Mouse (Mus musculus) Muller cell, postnatal 12 days (primary cell): ENCODE measurements around the gene Acox3.
A peak's percentile ranks its signal among the peaks of the same experiment; 100 is the strongest.
"Not testable (repeated sequence)": the region's sequence is repeated elsewhere in the genome, so short reads cannot be mapped to it uniquely, and the experiment has no call there.

Experiments
- DNase-seq: peaks from one replicate; pipeline ENCODE4 v3.0.0-alpha.2; 2015; ENCODE audit errors: inconsistent ontology term

The Acox3 gene

DNA sequence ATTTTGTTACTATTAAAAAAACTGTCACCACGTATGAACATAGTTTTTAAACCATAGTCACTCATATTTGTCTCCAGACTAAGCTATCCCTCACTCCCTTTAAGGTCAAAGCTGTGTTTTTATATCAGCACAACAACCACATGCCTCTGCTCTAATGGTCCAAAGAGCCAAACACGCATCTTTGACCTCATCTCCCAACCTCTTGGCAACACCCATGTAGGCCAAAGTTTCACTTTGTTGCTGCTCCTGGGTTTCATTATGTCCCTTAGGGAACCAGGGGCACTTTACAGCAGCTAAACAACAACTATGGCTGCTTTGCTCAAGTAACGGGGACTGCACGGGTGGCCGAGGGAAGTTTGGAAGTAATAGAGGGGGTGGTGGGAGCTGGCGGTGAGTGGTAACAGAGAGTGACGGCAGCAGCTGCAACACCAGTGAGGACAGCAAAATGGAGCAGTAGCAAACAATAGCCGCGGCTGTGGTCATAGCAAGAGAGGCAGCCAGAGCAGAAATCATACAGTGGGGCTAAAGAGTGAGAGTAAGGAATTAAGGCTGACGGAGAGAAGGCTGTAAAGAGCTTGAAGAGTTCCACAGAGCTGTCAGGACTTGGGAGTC lies 6.3 kb upstream of the Acox3 start:
- no peak for DNase-seq

DNA sequence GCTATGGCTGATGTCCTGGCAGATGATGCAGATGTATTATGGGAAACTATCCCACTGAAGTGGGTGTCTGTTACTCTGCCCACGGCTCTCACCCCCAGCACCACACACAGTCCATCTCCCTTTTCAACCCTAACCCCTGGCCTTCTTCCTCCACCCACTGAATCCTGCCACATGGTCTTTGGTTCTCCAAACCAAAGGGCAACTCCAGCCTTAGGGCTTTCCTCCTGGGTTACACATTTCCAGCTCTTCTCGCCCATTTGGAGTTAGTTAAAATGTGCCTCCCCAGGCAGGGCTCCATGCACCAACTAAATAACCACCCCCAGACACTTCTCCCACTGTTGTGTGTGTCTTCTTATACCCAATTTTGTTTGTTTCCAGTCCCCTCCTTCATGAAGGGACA lies 4.4 kb upstream of the Acox3 start:
- no peak for DNase-seq

DNA sequence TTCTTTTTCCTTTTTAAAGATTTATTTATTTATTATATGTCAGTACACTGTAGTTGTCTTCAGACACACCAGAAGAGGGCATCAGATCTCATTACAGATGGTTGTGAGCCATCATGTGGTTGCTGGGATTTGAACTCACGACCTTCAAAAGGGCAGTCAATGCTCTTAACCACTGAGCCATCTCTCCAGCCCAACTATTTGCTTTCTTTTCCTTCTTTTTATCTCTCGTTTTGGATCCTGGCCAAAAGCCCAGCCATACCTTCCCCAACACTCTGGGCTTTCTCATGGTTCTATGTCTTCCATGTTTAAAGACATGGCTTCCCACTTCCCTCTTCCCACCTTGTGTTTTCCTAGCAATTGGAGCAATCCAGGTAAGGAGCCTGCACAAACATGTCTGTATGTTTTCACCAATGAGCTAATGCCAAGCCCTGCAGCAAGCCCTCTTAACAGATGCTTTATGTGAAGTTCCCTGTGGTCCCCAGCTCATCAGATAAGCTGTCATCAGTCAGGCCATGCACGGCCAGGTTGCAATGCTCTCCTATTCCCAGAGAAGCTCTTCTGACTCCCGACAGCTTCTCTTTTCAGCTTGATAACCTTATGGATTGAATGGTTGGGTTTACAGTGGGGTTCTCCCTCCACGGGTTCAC lies 3.5 kb upstream of the Acox3 start:
- DNase-seq: no peak

DNA sequence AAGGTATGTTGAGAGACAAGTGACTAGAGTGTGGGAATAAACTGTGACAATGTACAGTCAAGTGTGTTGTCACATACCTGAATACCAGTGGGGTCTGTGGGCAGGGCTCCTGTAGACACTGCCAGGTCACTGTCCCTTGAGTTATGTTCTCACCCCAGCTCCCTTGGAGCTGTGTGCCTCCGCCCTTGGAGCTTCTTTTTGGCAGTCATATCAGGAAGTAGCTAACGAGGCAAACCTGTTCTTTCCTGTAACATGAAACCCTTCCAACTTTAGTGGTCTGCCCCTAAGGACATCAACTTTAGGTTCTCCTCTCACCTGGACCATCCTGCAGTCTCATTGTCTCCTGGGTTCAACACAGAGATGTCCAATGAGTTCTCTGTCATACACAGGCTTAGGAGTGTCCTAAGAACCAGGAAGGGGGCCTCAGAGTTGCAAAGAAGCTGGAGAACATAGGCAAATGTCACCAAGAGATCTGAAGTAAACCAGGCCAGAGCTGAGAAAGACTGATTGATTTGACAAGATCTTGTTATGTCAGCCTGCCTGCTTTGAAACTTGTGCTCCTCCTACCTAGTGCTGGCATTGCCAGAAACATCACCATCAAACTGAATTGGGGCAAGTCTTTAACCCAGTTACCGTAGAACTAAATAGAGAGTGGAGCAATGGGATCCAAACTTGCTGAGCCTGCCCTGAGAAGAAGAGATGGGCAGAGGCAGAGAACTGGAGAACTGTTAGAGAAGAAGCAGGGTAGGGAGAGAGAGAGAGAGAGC lies 2.5 kb upstream of the Acox3 start:
- DNase-seq: no peak

DNA sequence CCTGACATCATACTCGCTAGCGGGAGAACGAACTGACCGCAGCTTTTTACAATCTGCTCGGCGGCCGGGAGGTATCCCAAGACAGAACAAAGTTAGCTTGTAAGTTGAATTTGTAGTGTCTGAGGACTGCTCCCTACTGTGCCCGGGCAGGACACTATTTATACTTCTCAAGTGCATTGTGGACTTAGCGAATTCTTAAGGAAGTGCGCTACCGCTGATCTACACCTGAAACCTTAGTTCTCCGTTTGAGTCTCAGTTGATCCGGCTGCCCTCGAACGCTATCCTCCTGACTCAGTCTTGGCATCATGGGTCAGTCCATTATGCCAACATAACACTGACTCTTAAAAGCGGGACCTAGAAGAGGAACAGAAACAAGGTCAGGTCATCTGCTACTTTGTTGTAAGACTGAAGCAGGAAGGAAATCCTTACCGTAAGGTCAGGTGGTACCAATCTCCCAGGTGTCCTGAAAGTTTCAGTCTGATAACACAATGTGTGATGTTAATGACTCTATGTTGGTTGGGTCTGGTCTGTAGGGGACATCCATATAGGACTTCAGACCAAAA lies 462 bp downstream of the Acox3 start:
- DNase-seq: peak; percentile 10

DNA sequence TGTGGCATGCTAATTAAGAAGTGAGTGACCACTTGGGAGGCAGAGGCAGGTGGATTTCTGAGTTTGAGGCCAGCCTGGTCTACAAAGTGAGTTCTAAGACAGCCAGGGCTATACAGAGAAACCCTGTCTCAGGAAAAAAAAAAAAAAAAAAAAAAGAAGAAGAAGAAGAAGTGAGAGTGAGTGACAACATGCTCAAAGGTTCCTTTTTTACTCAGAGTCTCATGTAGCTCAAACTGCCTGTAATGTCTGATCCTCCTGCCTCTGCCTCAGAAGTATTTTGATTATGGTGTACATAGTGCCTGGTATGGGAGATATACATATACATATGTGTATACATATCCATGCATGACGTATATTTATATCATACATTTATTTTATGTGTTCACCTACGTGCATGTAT lies 1.4 kb downstream of the Acox3 start:
- not testable (repeated sequence) for DNase-seq

DNA sequence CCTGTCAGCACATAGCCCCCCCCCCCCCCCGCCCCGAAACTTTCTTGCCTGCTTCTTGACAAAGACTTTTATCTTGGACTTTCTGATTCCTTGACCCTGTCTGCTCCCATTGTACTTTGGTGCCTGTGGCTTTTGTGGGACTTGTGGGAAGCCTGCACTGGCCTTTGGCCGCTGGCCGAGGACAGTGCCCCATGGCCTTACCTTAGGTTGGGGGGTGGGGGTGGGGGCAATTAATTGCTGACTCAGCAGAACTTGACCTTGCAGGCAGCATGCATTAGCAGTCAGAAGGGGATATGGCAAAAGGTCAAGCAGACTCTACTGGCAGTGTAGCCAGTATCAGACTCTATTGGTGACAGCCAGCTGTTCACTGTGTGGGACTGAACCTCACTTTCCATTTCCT lies 8.7 kb downstream of the Acox3 start:
- no peak for DNase-seq

DNA sequence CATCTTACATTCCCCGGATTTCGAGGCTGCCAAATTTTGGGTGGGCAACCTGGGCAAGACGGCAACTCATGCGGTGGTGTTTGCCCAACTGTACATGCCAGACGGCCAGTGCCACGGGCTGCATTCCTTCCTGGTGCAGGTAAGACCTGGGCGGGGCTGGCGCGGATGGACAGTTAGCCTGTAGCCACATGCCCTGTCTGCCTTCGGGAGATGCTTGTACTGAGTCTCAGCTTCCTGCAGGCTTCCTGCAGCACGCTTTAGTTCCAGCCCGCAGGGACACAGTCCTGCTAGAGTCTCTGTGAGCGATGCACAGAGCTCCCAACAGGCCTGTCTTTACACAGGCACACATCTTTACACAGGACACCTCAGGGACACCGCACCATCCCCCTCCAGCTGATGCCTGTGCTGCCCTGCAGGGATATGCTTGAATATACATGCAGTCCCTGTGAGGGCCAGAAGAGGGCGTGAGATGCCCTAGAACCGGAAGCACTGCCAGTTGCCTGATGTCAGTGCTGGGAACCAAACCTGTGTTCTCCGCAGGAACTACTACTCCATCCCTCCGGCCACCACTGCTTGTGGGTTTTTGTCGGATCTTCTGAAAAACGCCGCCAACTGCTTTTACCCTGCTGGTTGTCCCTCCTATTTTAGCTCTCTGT lies 9.4 kb downstream of the Acox3 start:
- no peak for DNase-seq

DNA sequence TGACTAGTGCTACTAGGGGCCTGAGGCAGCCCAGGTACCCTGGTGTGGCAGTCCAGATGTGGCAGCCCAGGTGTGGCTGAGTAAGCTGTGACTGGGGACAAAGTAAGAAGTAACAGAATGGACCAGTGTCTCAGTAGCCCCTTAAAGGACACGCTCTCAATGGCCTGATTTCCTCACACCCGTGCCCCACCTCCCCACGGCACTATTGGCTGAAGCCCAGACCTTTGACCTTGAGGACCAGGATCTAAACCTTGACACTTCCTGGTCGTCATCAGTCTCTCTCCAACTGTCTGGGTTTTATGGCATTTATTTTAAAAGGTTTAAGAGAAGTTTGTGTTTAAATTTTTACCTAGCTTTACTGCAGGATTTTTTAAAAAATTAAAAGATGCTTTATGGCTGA lies 10.0 kb downstream of the Acox3 start:
- no peak for DNase-seq

DNA sequence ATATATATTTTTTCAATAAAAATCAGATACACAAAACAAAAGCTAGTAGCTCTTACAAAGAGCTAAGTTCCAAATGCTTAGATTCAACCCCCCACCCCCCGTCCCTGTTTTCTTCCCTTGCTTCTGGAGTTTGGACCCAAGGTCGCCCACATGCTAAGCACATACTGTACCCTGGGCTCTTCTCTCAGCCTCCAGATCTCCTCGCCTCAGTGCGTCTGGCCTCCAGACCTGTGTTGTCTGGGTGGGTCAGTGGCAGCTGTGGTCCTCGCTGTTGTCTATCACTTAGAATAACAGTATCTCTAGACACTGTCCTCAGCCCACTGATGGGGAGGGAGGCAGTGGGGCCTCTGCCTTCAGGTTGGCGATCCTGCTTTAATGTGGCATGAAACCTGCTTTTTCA lies 10.4 kb downstream of the Acox3 start:
- no peak for DNase-seq

DNA sequence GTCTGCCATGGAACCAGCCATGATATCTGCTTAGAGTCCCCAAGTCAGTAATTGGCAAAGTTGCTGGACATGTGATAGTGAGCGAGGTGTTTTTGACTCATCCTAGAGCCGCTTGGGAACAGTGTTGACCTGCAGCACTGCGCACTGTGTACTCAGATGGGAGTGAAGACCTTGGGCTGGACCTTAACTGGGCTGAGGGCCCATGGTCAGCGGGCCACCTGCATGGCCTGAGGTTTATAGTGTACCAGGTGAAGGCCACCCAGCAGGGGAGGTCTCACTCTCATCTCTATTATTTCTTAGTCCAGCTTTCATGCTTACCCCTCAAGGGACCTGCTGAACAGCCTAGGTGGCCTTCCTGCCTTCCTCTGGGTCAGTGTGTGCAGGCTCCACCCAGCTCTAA lies 11.9 kb downstream of the Acox3 start:
- no peak for DNase-seq

DNA sequence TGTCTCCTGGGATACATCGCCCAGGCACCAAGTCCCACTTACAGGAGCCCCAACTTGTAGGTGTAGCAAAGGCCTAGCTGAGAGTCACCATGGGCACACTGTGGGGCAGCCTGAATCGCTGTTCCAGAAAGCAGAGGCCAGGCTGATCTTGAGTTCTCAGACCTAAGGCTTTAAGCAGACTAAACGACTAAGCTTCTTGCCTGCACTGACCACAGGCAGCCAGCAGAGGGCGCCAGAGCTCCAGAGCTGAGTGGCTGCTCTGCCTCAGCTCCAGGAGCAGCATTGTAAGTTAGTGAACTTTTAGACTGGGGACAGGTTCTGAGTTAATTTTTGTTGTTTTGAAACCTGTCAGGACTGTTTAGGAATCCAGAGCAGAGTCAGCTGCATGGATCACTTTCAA lies 12.9 kb downstream of the Acox3 start:
- DNase-seq: peak; percentile 60

DNA sequence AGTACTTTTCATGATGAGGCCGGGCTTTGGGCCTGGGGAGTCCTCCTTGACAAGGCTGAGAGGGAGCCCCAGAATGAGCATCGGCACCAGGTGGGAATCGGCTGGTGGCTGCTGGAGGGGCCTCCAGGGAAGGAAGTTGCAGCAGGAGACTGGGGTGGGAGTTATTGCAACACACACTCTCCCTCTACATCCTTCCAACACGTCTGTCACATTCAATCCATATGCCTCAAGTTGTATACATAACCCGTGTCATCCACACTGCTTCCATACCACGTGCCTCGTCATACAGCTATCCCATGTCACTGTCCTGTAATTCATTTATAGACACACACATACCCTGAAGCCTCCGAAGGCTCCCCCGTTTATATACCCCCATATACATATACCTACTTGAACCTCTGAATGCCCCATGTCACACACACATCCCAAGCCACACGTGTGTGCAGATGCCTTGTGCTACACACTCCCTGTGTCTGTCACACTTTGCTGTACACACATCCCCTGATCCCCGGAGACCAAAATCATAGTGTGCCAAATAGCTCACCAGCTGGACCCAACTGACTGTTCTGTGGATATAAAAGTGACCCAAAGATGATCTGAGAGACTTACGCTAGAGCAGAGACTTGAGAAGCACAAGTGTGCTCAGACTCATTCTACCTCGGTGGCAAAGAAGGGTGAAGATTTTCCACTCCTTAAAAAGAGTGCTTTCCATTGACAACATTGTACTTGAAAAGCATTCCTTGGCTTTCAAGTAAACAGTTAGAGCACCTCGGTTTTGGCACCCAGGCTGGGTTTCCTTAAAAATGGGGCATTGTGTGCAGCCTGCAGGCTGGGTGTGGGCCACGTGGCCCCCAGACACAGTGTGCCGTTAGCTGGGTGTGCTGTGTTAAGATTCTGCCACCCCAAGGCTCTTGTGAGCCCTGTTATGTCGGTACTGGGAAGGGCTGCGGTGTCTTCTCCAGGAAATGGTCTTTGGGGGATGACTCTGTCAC lies 13.6 kb downstream of the Acox3 start:
- no peak for DNase-seq

DNA sequence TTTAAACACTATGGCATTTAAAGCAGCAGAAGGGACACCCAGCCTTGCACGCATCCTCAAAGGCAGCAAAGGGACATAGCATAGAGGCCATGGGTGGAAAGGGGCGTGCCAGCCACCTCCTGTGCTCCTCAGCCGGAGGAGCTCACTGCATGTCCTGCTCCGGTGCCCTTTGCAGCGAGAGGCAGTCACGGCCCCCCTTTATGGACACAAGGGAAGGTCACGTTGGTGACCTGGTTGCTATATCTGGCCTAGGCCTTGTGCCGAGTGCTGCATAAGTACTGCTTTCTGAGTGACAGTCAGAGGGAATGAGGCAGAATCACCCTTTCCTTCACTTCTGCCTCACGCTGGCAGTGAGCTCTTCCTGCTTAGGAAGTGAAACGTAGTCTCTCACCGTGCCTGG lies 17.4 kb downstream of the Acox3 start:
- DNase-seq: no peak

DNA sequence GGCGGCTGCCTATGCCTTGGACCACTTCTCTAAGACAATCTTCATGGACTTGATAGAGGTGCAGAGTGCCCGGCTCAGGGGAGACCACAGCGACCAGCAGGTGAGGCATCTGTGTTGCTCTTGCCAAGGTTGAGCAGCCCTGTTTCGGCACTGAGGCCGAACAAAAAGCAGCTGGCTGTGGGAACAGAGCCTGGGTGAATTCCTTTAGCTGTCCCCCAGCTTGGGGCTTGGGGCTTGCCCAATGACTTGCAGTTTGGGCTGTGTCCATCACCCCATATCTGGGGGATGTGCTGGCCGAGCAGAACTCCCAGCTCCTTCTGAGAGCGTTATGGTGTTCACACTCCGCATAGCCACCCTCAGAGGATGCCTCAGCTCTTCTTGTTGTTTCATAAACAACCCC lies 18.7 kb downstream of the Acox3 start:
- DNase-seq: no peak

DNA sequence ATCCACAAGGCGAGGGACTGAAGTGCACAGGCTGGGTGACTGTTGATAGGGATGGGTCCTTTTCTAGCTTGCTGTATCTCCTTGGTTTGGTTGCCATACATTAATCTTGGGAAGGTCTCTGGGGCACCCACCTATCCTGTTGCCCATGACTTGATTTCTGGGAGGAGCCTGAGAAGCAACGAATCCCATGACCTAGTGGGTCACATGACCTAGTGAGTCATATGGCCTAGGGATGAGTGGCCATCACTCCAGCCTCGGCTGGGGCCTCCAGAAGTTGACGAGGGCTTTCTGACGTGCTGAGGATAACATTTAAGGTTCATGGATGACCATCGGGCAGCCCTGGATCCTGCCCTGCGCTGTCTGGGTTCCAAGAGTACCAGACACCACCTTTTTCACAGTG lies 22.5 kb downstream of the Acox3 start:
- no peak for DNase-seq

DNA sequence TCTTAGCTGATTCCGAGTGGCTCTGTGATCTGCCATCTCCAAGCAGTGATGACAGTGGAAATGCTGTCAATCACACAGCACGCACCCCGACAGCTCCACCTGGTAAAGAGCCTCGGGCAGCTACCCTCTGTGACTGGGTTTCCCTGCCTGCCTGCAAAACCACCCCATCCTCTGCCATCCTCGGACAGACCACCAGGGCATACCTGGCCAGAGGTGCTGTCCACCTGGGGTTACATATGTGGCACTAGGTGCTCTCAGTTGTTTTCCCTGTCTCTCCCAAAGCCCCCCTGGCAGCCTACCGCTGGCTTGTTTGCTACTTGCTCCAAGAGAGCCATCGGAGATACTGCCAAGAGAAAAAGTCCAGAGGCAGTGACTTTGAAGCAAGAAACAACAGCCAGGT lies 24.0 kb downstream of the Acox3 start:
- no peak for DNase-seq

DNA sequence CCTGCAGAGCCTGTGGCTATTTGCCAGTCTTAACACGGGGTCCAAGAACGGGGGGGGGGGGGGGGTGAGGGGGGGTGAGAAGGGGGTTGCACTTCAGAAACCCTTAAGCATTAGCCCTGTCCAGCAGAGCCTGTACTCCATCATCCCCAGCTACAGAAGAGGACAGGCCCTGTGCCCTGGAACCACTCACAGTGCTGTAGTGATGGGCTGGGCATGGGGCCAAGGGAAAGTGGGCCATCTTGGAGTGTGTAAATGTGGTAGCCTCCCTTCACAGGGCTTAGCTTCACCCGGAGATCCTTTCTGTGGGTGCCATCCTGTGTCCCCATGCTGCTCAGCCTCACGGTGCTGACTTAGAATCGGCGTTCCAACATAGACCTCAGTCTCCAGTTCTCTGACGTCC lies 24.9 kb downstream of the Acox3 start:
- DNase-seq: peak; percentile 42

DNA sequence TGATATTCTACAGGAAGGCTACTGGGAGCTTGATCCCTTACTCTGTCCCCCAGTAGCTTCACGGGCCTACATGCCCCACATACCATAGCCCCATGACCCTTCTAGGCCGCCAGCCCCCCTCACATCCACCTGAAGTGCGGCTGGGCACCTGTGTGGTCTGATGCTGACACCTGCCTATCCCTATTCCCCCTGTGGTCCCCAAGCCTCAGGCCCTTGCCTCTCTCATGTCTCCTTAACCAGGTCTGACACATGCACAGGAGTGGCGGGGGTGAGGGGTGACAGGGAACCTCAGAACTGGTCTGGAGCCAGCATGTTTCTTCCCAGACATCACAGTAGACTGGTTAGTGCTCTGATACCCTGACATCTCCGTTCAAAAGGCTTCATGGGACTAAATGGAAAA lies 25.7 kb downstream of the Acox3 start:
- DNase-seq: peak; percentile 19

DNA sequence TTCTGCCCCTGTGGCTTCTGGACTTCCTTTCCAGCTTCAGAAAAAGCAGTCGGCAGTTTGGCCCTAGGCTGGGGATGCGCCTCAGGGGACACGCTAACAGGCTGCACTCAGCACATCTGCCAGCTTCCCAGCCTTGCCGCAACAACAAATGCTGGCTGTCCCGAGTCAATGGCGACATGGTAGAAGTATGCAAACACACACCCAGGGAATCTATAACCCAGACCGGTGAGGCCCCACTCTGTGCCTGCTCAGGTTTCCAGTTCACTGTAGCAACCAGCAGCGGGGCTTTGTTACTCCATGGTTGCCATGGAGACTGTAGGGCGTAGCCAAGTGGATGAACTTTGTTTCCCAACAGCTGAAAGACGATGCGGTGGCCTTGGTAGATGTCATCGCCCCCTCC lies 26.5 kb downstream of the Acox3 start:
- peak; percentile 79 for DNase-seq

DNA sequence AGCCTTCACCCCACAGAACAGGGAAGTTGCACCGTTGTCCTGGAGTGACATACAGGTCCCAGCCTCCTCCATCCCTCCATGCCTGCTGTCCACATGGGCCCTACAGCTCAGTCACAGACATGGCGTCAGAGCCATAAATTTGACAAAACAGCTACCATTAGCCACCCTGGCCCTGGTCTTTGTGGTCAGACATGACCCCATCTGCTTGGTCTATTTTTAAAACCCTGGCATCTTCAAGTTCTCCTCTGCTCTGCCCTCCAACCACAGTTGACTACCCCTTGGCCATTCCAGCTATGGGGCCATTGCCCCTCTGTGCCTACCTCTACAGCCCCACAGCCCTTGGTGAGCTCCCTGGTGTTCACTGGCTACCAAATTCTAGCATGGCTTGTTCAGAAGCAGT lies 27.1 kb downstream of the Acox3 start:
- no peak for DNase-seq
